Mouse (Mus musculus) monocyte, adult 5-6 weeks (primary cell): ENCODE results near the gene Atp5b. TPM values are rescaled to one million over a fixed set of nuclear protein-coding genes. Genes with fewer than 3 reads are reported as not detected.
A peak's percentile ranks its signal among the peaks of the same experiment; 100 is the strongest.
"Not testable (repeated sequence)": the region's sequence is repeated elsewhere in the genome, so short reads cannot be mapped to it uniquely, and the experiment has no call there.

Experiments used
- ATAC-seq: fragments of 153-309, 156-312 bp; replicated peaks from 2 replicates; pipeline ENCODE4 v1.8.0; 2017; ENCODE audit warnings: mild to moderate bottlenecking; ENCODE audit not compliant: low TSS enrichment, insufficient number of reproducible peaks, severe bottlenecking, poor library complexity, low FRiP score
- total RNA-seq: library from RNA; stranded (forward); fragments of 200-1000, 200-491, 200-594 nt; gene quantifications from 3 replicates; pipeline ENCODE4 v1.2.3, GENCODE M21; 2017

The Atp5b gene
- 601 to 762 TPM (median 711 TPM) in 3 replicates for total RNA-seq

GRCm38 (mm10) chr10:128082880-128083421 is at the start of gene Atp5b:
TSS of gene Atp5b (plus strand) at chr10:128083273.
- peak; percentile 91 for ATAC-seq

GRCm38 (mm10) chr10:128036746-128037425 is 46.2 kb upstream of the Atp5b start:
- no peak for ATAC-seq

- ATAC-seq: no peak
These were observed 45.2 kb upstream of the Atp5b start for GRCm38 (mm10) chr10:128037921-128038320.

- ATAC-seq: no peak
These were observed 43.9 kb upstream of the Atp5b start for GRCm38 (mm10) chr10:128039167-128039566.

- no peak for ATAC-seq
These were observed 43.2 kb upstream of the Atp5b start for GRCm38 (mm10) chr10:128039858-128040257.

- ATAC-seq: no peak
These were observed 42.8 kb upstream of the Atp5b start for GRCm38 (mm10) chr10:128040293-128040692.

- ATAC-seq: no peak
These were observed 41.4 kb upstream of the Atp5b start for GRCm38 (mm10) chr10:128041636-128042035.

GRCm38 (mm10) chr10:128042466-128042865 is 40.6 kb upstream of the Atp5b start:
- no peak for ATAC-seq

GRCm38 (mm10) chr10:128043041-128043835 is 39.8 kb upstream of the Atp5b start:
- no peak for ATAC-seq

- no peak for ATAC-seq
These were observed 34.9 kb upstream of the Atp5b start for GRCm38 (mm10) chr10:128048157-128048556.

- ATAC-seq: peak; percentile 35; the same call in 1 of the 2 replicates
These were observed 33.3 kb upstream of the Atp5b start for GRCm38 (mm10) chr10:128049741-128050140.

GRCm38 (mm10) chr10:128050355-128050754 is 32.7 kb upstream of the Atp5b start:
- no peak for ATAC-seq

GRCm38 (mm10) chr10:128051589-128051988 is 31.5 kb upstream of the Atp5b start:
- ATAC-seq: no peak

GRCm38 (mm10) chr10:128052136-128052535 is 30.9 kb upstream of the Atp5b start:
- ATAC-seq: not testable (repeated sequence)

GRCm38 (mm10) chr10:128053001-128053400 is 30.1 kb upstream of the Atp5b start:
- ATAC-seq: no peak

GRCm38 (mm10) chr10:128058184-128058583 is 24.9 kb upstream of the Atp5b start:
- no peak; the same call in none of the 2 replicates for ATAC-seq

GRCm38 (mm10) chr10:128058601-128059151 is 24.4 kb upstream of the Atp5b start, which contains the start of gene Ptges3:
TSS of gene Ptges3 (plus strand) at chr10:128058954.
- peak; percentile 61 for ATAC-seq

GRCm38 (mm10) chr10:128059207-128059981 is 23.7 kb upstream of the Atp5b start:
- peak; percentile 64 for ATAC-seq

- ATAC-seq: no peak
These were observed 22.0 kb upstream of the Atp5b start for GRCm38 (mm10) chr10:128061109-128061508.
